Mouse (Mus musculus) CH12.LX (cell line): ENCODE data around the gene Slc4a2. TPM values are rescaled to one million over a fixed set of nuclear protein-coding genes. Genes with fewer than 3 reads are reported as not detected.

Source experiments
- DNase-seq: peaks from one replicate; pipeline ENCODE4 v3.0.0-alpha.2; 2013; ENCODE audit errors: extremely low read depth
- H3K27ac ChIP-seq: 2 replicates; pipeline ENCODE4 v1.5.1; 2012; ENCODE audit warnings: low read depth, mild to moderate bottlenecking, control low read depth, moderate library complexity; ENCODE audit not compliant: insufficient read depth
- H3K27me3 ChIP-seq: replicated peaks from 2 replicates; pipeline ENCODE3; 2012; ENCODE audit warnings: inconsistent platforms
- H3K36me3 ChIP-seq, 2 experiments: replicated peaks in 1 of 2; 2 replicates each; pipeline versions ENCODE3 to v1.6.1; 2012; ENCODE audit warnings: inconsistent platforms in 1 of 2, low read length in 1 of 2, mild to moderate bottlenecking in 1 of 2, mixed read lengths in 1 of 2, moderate library complexity in 1 of 2; ENCODE audit not compliant: control insufficient read depth in 1 of 2, insufficient read depth in 1 of 2
- H3K4me1 ChIP-seq, 2 experiments: 2 replicates each; pipeline ENCODE4 v1.6.1; 2012; ENCODE audit warnings: inconsistent platforms in 1 of 2, moderate library complexity in 1 of 2; ENCODE audit not compliant: insufficient read depth in 2 of 2, control insufficient read depth in 1 of 2
- H3K4me2 ChIP-seq: 2 replicates; pipeline ENCODE4 v1.6.1; 2012; ENCODE audit warnings: low read depth, mild to moderate bottlenecking, control low read depth; ENCODE audit not compliant: poor library complexity, insufficient read depth, severe bottlenecking
- H3K4me3 ChIP-seq, 3 experiments: fragments of 150-350 bp in 1 of 3; sonication (generic) in 1 of 3; replicated peaks in 1 of 3; 2 replicates each; pipeline versions ENCODE3 to v1.5.1; 2011 to 2012; ENCODE audit warnings: low read depth in 2 of 3, low read length in 2 of 3, mild to moderate bottlenecking in 2 of 3, moderate library complexity in 2 of 3, control low read depth in 1 of 3, improper control_type of control experiment in 1 of 3, inconsistent platforms in 1 of 3, mixed read lengths in 1 of 3; ENCODE audit not compliant: poor library complexity in 1 of 3
- H3K79me2 ChIP-seq: replicated peaks from 2 replicates; pipeline ENCODE4 v1.6.1; 2012; ENCODE audit warnings: mild to moderate bottlenecking, moderate library complexity; ENCODE audit not compliant: control insufficient read depth, poor library complexity, insufficient read depth, severe bottlenecking; ENCODE audit errors: extremely low read depth
- H3K9ac ChIP-seq: 2 replicates; pipeline ENCODE4 v1.6.1; 2012; ENCODE audit warnings: low read depth, mild to moderate bottlenecking, control low read depth, moderate library complexity; ENCODE audit not compliant: insufficient read depth
- H3K9me3 ChIP-seq: replicated peaks from 2 replicates; pipeline ENCODE3; 2012; ENCODE audit warnings: low read length, inconsistent platforms, mixed read lengths
- BHLHE40 ChIP-seq: IDR thresholded peaks from 2 replicates; pipeline ENCODE4 v1.6.1; 2011; ENCODE audit warnings: mild to moderate bottlenecking, low read depth, low read length, improper control_type of control experiment
- CTCF ChIP-seq, 2 experiments: IDR thresholded peaks in 1 of 2; conservative IDR thresholded peaks in 1 of 2; 2 replicates each; pipeline ENCODE4 v1.5.1; 2011 to 2012; ENCODE audit warnings: low read depth in 2 of 2, low read length in 2 of 2, improper control_type of control experiment in 1 of 2, inconsistent platforms in 1 of 2, mild to moderate bottlenecking in 1 of 2, moderate library complexity in 1 of 2
- EP300 ChIP-seq: IDR thresholded peaks from 2 replicates; pipeline ENCODE4 v1.6.1; 2011; ENCODE audit warnings: low read length, improper control_type of control experiment
- GABPA ChIP-seq: IDR thresholded peaks from 2 replicates; pipeline ENCODE4 v1.6.1; 2012; ENCODE audit warnings: low read depth, low read length, improper control_type of control experiment, inconsistent platforms; ENCODE audit not compliant: insufficient replicate concordance
- IRF4 ChIP-seq: IDR thresholded peaks from 2 replicates; pipeline ENCODE4 v1.6.1; 2014; ENCODE audit warnings: low read depth, mild to moderate bottlenecking, inconsistent platforms, low read length, improper control_type of control experiment
- JUN ChIP-seq: IDR thresholded peaks from 2 replicates; pipeline ENCODE4 v1.6.1; 2011; ENCODE audit warnings: low read depth, mild to moderate bottlenecking, low read length, improper control_type of control experiment, moderate library complexity; ENCODE audit not compliant: insufficient read depth
- KAT2A ChIP-seq: IDR thresholded peaks from 2 replicates; pipeline ENCODE4 v1.6.1; 2012; ENCODE audit warnings: low read length, improper control_type of control experiment, inconsistent platforms; ENCODE audit not compliant: insufficient replicate concordance
- MAZ ChIP-seq: IDR thresholded peaks from 2 replicates; pipeline ENCODE4 v1.6.1; 2012; ENCODE audit warnings: low read depth, mild to moderate bottlenecking, inconsistent platforms, low read length, improper control_type of control experiment, moderate library complexity
- MXI1 ChIP-seq: IDR thresholded peaks from 2 replicates; pipeline ENCODE4 v1.6.1; 2011; ENCODE audit warnings: mild to moderate bottlenecking, low read depth, low read length, improper control_type of control experiment
- RAD21 ChIP-seq: IDR thresholded peaks from 2 replicates; pipeline ENCODE4 v1.6.1; 2011; ENCODE audit warnings: low read depth, mild to moderate bottlenecking, low read length, improper control_type of control experiment, moderate library complexity
- SIN3A ChIP-seq: IDR thresholded peaks from 2 replicates; pipeline ENCODE4 v1.6.1; 2012; ENCODE audit warnings: low read length, improper control_type of control experiment, inconsistent platforms
- TBP ChIP-seq: conservative IDR thresholded peaks from 2 replicates; pipeline ENCODE4 v1.6.1; 2011; ENCODE audit warnings: low read depth, low read length, improper control_type of control experiment
- USF2 ChIP-seq: conservative IDR thresholded peaks from 2 replicates; pipeline ENCODE4 v1.6.1; 2011; ENCODE audit warnings: low read depth, low read length, improper control_type of control experiment
- ZKSCAN1 ChIP-seq: IDR thresholded peaks from 2 replicates; pipeline ENCODE4 v1.6.1; 2012; ENCODE audit warnings: low read depth, inconsistent platforms, low read length, improper control_type of control experiment, borderline replicate concordance
- ZNF384 ChIP-seq: IDR thresholded peaks from 2 replicates; pipeline ENCODE4 v1.6.1; 2012; ENCODE audit warnings: low read depth, low read length, improper control_type of control experiment, inconsistent platforms
- dilution Hi-C: fragments of 300-500 bp; cut with MboI; formaldehyde crosslinking; loops from 2 replicates; pipeline ENCODE4 v1.14.3; 2020; ENCODE audit warnings: low sequenced_read_pairs; ENCODE audit not compliant: extremely low pct_unique_long_range_greater_than_20kb, extremely low pct_ligation_motif_present
- in situ Hi-C: fragments of 300-500 bp; cut with MboI; formaldehyde crosslinking; loops from 3 replicates; pipeline ENCODE4 v1.14.3; 2019; ENCODE audit warnings: low sequenced_read_pairs, low pct_ligation_motif_present, low pct_unique_long_range_greater_than_20kb, mixed read lengths
- polyA plus RNA-seq: library from polyadenylated mRNA; unstranded; fragments of >175 nt; gene quantifications from 2 replicates; pipeline ENCODE4 v1.2.1, GENCODE M21; 2012; ENCODE audit warnings: low read depth; ENCODE audit not compliant: insufficient read length
- total RNA-seq, 2 experiments: library from RNA; depleted of rRNA; stranded (reverse); fragments of 300-350 nt in 1 of 2; fragments of >200 nt in 1 of 2; gene quantifications; 2 replicates each; pipeline ENCODE4 v1.2.3; 2012 to 2014

The Slc4a2 gene
- total and polyA plus RNA-seq, 3 experiments, result 12.9 to 27.2 (median 18.6) TPM

DNA sequence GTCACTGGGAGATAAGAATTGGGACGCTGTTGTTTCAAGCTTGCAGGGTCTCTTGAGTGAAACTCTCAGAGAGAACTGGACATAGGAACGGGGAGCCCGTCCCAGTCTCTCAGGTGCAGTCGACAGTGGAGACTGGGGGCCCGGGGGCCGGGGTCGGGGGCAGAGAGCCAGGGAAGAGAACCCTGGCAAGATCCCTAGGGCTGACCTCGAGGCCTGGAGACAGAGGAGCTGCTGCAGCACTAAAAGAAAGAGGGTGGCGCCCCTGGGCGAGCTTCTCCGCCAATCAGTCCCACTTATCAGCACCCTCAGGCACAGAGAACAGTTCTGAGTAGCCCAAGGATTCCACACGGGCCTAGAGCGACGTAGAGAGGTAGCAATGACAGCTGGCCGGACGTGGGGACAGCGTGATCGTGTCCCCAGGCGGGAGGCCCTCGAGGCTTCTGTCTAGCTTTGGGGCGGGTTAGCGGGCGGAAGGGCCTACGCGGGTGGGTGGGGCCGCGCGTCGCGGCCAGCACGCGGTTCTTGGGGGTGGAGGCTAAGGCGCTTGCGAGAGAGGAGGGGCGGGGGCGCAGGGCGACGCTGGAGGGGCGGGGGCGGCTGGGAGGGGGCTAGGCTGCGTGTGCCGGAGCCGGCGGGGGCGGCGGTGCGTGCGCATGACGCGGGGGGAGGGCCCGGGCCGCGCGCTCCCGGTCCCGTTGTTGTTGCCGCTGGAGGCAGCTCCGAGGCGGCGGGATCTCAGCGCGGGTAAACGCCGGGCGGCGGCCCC is 27.8 kb downstream of the Slc4a2 start (continued):
- peak; percentile 85 for TF ChIP-seq SIN3A
- peak; percentile 91 for TF ChIP-seq MXI1
- no peak for TF ChIP-seq IRF4
- TF ChIP-seq TBP, result no peak
- peak; percentile 60; the same call in 1 of the 2 replicates for TF ChIP-seq BHLHE40
- TF ChIP-seq JUN, result no peak
- no peak for TF ChIP-seq USF2
- no peak for TF ChIP-seq CTCF (conservative IDR thresholded peaks at IDR 0.05 in 1 of 2, IDR thresholded peaks at IDR 0.05 in 1 of 2; ENCODE audit: low read depth in 2 of 2, low read length in 2 of 2)

GRCm38 (mm10) chr5:24452030-24452690 is 28.5 kb downstream of the Slc4a2 start, which contains the start of gene Agap3:
Gene Agap3 (plus strand): TSS chr5:24452177.
- Histone ChIP-seq H3K4me3 (peak within 1 kb of the TSS; percentile 81 to 90 (median 84)), H3K79me2 (peaks cover 35% of the 10 kb centered on the region), H3K27ac (no peak within 1 kb of the TSS; the same call in 1 of the 2 replicates), H3K9ac (peak within 1 kb of the TSS; percentile 91), H3K4me1 (peaks cover 24 to 44% of the 10 kb centered on the region in 2 experiments), H3K9me3 (no peaks in the 10 kb centered on the region), H3K4me2 (peak within 1 kb of the TSS; percentile 95), H3K36me3 (peaks cover 0 to 25% of the 10 kb centered on the region in 2 experiments), H3K27me3 (peaks cover 31% of the 10 kb centered on the region)
- dilution Hi-C loops (no loop called here), in situ Hi-C loops (no loop called here)
- TF ChIP-seq RAD21 (no peak), MAZ (no peak), EP300 (no peak), ZNF384 (no peak), ZKSCAN1 (no peak), GABPA (no peak), USF2 (no peak)
- DNase-seq, result peak; percentile 35

- Histone ChIP-seq H3K36me3 (peaks cover 3 to 31% of the 10 kb centered on the region in 2 experiments), H3K4me1 (peaks cover 24 to 43% of the 10 kb centered on the region in 2 experiments), H3K27ac (no peak overlapping the region), H3K4me3 (peak overlapping the region; percentile 81 to 90 (median 84)), H3K9ac (peak overlapping the region; percentile 91), H3K79me2 (peaks cover 37% of the 10 kb centered on the region), H3K4me2 (peak overlapping the region; percentile 95), H3K27me3 (peaks cover 30% of the 10 kb centered on the region)
- DNase-seq, result peak; percentile 27
- 0 out of 2 replicates have a peak, but pooled peaks have one; percentile 32 for TF ChIP-seq KAT2A
- no peak for TF ChIP-seq JUN
- TF ChIP-seq CTCF (conservative IDR thresholded peaks at IDR 0.05 in 1 of 2, IDR thresholded peaks at IDR 0.05 in 1 of 2; ENCODE audit: low read depth in 2 of 2, low read length in 2 of 2), result peak in 1 of 2 experiments; percentile 14; a peak in 1 of 4 replicates
- TF ChIP-seq, all 38 proteins: peak for 2
- in situ Hi-C loops, result no loop called here
- H3K9me3 ChIP-seq, result no peaks in the 10 kb centered on the region
- dilution Hi-C loops, result no loop called here
Observed at GRCm38 (mm10) chr5:24452691-24453233, 29.1 kb downstream of the Slc4a2 start.
